Mouse (Mus musculus) left cerebral cortex, postnatal 25 days (tissue): ENCODE data around the gene Eqtn. TPM values are rescaled to one million over a fixed set of nuclear protein-coding genes. Genes with fewer than 3 reads are reported as not detected.

Source experiments
- DNase-seq, 2 experiments: peaks; one replicate each; pipeline ENCODE4 v3.0.0; 2022; ENCODE audit warnings: low spot score in 2 of 2, mixed read lengths in 1 of 2
- intact Hi-C: fragments of 180-260 bp; cut with DNase I; formaldehyde crosslinking; loops from one replicate; pipeline ENCODE4 v1.15.1; 2025
- total RNA-seq, 2 experiments: library from RNA; stranded (reverse); gene quantifications; 2 replicates each; pipeline ENCODE4 v1.2.3; 2021

The Eqtn gene
- total RNA-seq = 1 to 10 TPM in 1 of 2 experiments, under 1 TPM in 1; 0.76 to 1.4 TPM

DNA sequence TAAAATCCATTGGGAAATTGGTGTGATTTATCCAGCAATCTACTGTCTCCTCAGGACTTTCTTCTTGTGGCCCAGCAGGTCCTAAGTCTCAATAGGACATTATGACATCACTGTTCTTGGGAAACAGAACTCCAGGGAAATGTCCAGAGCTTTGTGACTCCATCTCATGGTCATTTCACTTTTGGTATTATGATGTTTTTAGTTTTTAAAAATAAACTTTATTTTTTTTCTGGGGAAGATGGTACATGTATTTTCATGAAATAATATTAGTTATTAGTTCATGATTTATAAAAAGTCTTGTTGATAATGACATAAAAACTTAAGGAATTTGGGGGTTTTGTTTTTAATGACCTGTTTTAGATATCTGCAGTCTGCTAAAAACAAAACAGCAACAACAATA, at the start of gene Eqtn:
TSS of gene Eqtn (minus strand) at position 101 of the 400 bp plus-strand sequence.
- intact Hi-C loops = no loop called here
- DNase-seq = no peak

DNA sequence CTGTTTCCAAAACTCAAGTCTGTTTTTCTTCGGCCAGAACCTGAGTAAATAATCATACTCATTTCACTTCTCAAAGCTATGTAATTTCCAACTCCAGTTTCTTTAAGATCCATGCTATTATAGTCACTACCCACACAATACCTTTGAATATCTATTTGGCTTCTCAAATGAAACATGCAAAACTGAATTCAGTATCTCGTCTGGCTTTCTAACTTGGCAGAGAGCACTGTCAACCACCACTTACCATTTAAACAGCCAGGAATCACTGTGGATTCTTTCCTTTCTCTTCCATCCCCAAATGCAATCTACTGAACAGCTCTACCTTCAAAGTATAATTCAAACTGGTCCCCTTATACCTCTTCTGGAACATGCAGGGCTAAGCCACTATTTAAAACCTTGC, 44.7 kb upstream of the Eqtn start:
- intact Hi-C loops = no loop called here
- DNase-seq = peak in 1 of 2 experiments; percentile 68

DNA sequence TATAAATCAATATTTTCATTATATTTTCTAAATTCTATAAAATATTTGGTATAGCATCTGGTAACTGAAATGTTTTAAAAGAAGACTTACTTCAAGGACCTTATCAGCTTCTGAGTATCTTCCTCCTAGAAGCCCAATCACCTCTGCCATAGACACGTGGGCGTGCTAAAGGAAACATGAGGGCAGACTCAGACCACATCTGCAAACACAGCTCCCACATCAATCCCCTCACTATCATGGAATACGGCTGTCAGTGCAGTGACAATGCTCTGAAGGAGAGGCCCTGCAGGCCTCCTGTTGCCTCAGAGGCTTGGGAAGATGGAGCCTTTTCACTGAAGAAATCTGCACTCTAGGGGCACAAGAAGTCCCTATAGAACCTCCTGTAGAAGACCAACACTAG, 24.1 kb upstream of the Eqtn start:
- intact Hi-C loops = no loop called here
- DNase-seq = no peak

DNA sequence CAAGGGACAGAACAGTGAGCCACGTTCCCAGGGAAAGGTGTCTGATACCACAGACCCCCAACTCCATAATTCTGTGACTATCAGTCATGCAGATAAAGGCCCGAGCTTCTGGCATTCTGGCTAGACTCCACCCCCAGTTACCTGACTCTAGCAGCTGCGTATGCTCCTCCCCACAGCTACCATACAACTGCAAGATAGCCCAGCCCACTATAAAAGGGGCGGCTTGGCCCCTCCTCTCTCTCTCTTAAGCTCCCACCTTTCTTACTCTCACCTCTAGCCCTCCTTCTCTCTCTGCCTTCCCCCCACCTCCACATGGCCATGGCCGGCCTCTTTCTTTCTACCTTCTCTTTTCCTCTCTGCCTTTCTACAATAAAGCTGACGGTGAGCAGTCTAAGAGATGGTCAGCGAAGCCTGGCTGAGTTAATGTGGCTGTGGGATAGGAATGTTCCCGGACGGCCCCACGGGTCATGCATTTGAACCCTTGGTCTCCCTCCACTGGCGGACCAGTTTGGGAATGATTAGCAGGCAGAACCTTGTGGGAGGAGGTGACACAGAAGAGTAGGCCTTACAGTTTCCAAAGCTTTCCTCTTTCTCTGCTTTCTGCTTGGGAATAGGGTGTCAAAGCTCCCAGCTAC, 12.7 kb upstream of the Eqtn start:
- DNase-seq = no peak
- intact Hi-C loops = no loop called here

DNA sequence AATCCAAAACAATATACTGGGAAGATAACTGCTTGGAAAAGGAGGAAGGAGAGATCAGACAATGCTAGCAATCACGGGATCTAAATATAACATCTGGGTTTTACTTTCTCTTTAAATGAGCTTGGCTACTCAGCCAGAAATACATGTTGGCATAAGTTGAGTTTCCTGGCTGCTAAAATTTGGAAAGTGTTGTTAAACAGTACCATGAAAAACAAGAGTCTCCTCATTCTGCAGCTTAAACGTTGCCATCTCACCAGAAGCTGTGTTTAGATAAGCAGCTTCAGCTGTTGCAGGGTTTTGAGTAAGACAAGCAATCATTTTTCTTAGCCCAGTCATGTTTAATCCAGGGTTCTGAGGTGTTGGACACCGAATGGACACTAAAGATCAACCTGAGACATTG, 26.9 kb downstream of the Eqtn start:
- peak in 1 of 2 experiments; percentile 19 for DNase-seq
- intact Hi-C loops = loop anchor here (5.0 kb wide), 1 partner anchor 234 kb away; no protein-coding TSS in a partner anchor

DNA sequence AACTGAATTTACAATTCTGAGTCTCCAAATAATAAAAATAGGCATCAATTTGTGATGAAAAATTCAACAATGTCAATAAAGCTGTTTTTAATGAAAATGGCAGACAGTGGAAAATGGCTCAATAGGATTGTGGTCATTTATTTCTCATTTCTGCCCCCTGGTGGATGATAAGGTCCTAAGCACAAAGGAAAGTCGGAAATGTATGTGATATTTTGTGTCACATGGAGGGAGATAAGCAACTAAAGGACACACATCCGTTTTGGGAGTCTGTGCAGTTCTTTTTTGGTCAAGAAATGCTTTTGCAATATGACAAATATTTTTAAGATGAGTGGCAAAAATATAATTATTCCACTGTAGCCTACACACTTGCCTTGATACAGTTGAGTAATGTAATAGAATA, 27.9 kb downstream of the Eqtn start:
- intact Hi-C loops = loop anchor here (5.0 kb wide), 1 partner anchor 233 kb away; no protein-coding TSS in a partner anchor
- DNase-seq = peak in 1 of 2 experiments; percentile 17

Other genes with a start within 250 kb of the Eqtn start
- gene Tek, start 189.6 kb downstream of the Eqtn start, total RNA-seq = 10 to 100 TPM in 1 of 2 experiments, 1 to 10 TPM in 1; 9.3 to 10.8 TPM
- 10 to 100 TPM; 33.3 to 37.6 TPM for gene Mysm1, start 50.3 kb upstream of the Eqtn start, total RNA-seq
- gene Jun, start 123.4 kb upstream of the Eqtn start, total RNA-seq = 10 to 100 TPM; 47.0 to 61.4 TPM